Mouse (Mus musculus): ENCODE measurements around the gene Slc12a3. TPM values are rescaled to one million over a fixed set of nuclear protein-coding genes. Genes with fewer than 3 reads are reported as not detected.

Gene Slc12a3
- total RNA-seq (2023) = 1 to 10 TPM in 1 of 2 experiments, not detected in 1; 1.7 TPM

DNA sequence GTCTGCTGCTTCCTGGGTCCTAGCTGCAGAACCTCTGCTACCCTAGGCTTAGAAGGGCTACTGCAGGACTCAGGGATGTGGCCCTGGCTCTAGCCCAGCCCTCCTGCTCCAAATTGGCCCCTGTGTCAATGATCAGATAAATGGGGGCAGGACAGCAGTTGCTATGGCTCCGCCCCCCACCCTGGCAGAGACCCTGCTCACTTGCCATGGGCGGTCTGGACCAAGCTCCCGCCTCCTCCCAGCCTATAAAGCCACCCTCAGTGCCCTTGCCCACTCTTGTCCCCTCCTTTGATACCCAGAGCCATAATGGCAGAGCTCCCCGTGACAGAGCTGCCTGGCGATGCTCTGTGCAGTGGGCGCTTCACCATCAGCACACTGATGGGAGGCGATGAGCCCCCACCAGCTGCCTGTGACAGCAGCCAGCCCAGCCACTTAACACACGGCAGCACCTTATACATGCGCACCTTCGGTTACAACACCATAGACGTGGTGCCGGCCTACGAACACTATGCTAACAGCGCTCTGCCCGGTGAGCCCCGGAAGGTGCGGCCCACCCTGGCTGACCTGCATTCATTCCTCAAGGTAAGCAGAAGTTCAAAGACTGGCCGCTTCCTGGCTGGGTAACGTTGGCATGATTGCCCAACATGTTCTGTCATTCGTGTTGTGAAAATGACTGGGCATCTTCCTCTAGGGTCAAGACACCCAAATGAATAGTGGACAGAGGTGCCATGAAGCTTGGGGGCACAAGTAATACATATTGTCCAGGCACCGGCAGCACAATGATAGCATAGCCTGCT is at the start of gene Slc12a3:
Slc12a3 (plus strand) TSS at position 270 of the 797 bp plus-strand sequence.

GRCm38 (mm10) chr8:94386214-94387026 is 57.4 kb downstream of the Slc12a3 start, which contains the start of gene Herpud1:
Gene Herpud1 (plus strand): TSS chr8:94386438.

Other genes starting within 250 kb of the Slc12a3 start
- 10 to 100 TPM; 10.7 to 10.8 TPM for gene Bbs2, start 230.3 kb upstream of the Slc12a3 start, total RNA-seq (2023)
- not detected for gene Mt4, start 192.0 kb upstream of the Slc12a3 start, total RNA-seq (2023)
- not detected for gene Mt3, start 176.6 kb upstream of the Slc12a3 start, total RNA-seq (2023)
- 10 to 100 TPM in 1 of 2 experiments, 1 to 10 TPM in 1; 3.0 to 10.9 TPM for gene Mt2, start 156.5 kb upstream of the Slc12a3 start, total RNA-seq (2023)
- gene Mt1, start 150.1 kb upstream of the Slc12a3 start, total RNA-seq (2023) = 1 to 10 TPM; 4.0 to 7.0 TPM
- gene Nup93, start 114.6 kb upstream of the Slc12a3 start, total RNA-seq (2023) = 10 to 100 TPM; 32.2 to 37.1 TPM
- gene Herpud1, start 57.2 kb downstream of the Slc12a3 start, total RNA-seq (2023) = 100 to 1,000 TPM in 1 of 2 experiments, 10 to 100 TPM in 1; 94.2 to 101 TPM
- 100 to 1,000 TPM; 433 to 436 TPM for gene Nlrc5, start 105.2 kb downstream of the Slc12a3 start, total RNA-seq (2023)
- gene Cpne2, start 203.8 kb downstream of the Slc12a3 start, total RNA-seq (2023) = 1 to 10 TPM; 1.9 to 2.7 TPM